Mouse (Mus musculus) ES-E14 (cell line): Measurements from ENCODE around the gene Gapt.

Experiments used
- CHD2 ChIP-seq: IDR thresholded peaks from 2 replicates; pipeline ENCODE4 v1.6.1; 2014; ENCODE audit warnings: mild to moderate bottlenecking, low read depth, low read length, inconsistent platforms
- MAFK ChIP-seq: IDR thresholded peaks from 2 replicates; pipeline ENCODE4 v1.6.1; 2014; ENCODE audit warnings: mild to moderate bottlenecking, low read depth, low read length, inconsistent platforms; ENCODE audit not compliant: insufficient read depth
- ZC3H11A ChIP-seq: IDR thresholded peaks from 2 replicates; pipeline ENCODE4 v1.6.1; 2012; ENCODE audit warnings: low read depth, mild to moderate bottlenecking, inconsistent platforms, low read length, borderline replicate concordance
- ZNF384 ChIP-seq: IDR thresholded peaks from 2 replicates; pipeline ENCODE4 v1.6.1; 2012; ENCODE audit warnings: low read depth, low read length, inconsistent platforms

DNA sequence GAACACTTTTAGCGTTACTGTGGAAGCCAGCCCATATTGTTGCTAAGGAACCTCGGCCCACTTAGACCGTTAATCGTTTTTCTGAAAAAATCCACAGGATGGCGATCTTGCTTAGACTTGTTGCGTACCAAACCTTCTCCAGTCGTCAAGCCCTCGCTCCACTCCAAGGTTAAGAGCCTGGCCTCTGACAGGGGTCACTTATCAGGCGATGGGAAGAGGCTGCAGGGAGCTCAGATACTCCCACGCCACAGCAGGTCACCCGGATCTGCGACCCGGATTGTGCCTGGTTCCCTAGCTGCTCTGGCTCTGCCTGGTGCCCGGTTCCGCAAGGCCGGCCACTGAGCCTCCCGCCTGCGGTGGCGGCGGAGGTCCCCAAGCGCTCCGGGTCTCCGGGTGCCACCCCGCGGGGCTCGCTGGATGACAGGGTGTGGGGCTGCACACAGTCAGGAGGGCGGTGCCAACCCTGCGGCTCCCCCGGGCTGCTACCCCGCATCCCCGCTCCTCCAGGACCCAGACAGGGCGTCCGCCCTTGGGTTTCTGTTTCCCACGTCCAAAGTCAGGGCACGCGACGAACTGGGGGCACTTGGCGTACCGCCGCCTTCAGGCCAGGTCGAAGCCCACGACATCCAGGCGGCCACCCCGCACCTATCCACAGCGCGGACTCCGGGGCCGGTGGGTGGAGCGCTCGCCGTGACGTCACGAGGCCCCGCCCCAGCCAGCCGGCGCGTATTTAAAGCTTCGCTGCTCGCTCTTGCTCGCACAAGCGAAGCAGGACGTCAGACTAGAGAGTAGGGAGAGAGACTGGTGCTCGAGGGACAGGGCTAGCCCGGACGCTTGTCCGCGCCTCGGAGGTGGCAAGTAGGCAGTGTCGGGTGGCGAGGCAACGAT lies 37.5 kb upstream of the Gapt start, which contains the start of gene Plk2:
- TF ChIP-seq CHD2 (no peak), MAFK (no peak), ZC3H11A (peak; percentile 62; the same call in 1 of the 2 replicates), ZNF384 (no peak)
